ENCODE assay signal across 14 mouse cellular contexts in the genomic region with DNA sequence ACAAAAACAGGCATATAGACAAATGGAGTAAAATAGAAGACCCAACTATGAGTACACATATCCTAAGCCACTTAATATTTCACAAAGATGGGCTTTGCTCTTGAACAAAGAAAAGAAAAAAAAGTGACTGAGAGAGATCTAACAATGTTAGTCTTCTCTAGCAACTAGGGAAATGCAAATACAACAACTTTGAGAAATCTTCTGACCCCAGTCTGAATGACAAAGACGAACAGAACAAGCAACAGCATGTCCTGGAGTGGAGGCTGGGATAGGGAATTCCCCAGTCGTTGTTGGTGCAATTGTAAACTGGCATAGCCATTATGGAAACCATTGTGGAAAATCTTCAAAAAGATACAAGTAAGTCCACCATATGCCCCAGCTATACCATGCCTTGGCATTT.
"Had no signal": no experiment of that assay in that cellular context is flagged by ENCODE, and none has a peak within 500 bp of the region (broad histone marks: within the 10 kb centered on the region; RNA-seq: fewer than 3 reads in every experiment).

No protein-coding gene starts in this region.

- DNase-seq: gastrocnemius, postnatal 14 days; gastrocnemius, postnatal 36 days; heart, adult 11 months; heart, adult 2 months; heart, postnatal 14 days; heart, postnatal 36 days; kidney, adult 11 months; kidney, adult 2 months; kidney, adult 9 months; kidney, postnatal 14 days; kidney, postnatal 36 days; liver; liver, embryonic 13.5 days; liver, postnatal 0 days had no signal
